Mouse (Mus musculus) forebrain, embryonic 11.5 days (tissue): ENCODE measurements at regions not wholly inside any gene's neighbourhood (a gene's known extent, or its start where the extent isn't known, plus 50 kb on each side); places are given as distances from the start of the nearest gene placed in this dataset.
A peak's percentile ranks its signal among the peaks of the same experiment; 100 is the strongest.

Source experiments
- ATAC-seq: fragments of 200-750 bp; cut with Nextera tagmentation; replicated peaks from 2 replicates; pipeline ENCODE4 v1.8.0; 2017; ENCODE audit warnings: moderate TSS enrichment; ENCODE audit not compliant: low FRiP score
- DNase-seq: peaks from one replicate; pipeline ENCODE4 v3.0.0-alpha.2; 2017; ENCODE audit warnings: low spot score
- H3K27ac ChIP-seq: fragments of 300-500 bp; sonication (generic); 2 replicates; pipeline ENCODE4 v1.5.1; 2014; ENCODE audit warnings: low read depth, low read length
- H3K27me3 ChIP-seq: fragments of 300-500 bp; sonication (generic); 2 replicates; pipeline ENCODE4 v1.6.1; 2014; ENCODE audit warnings: mild to moderate bottlenecking, low read length, mixed read lengths; ENCODE audit not compliant: control insufficient read depth, insufficient read depth
- H3K36me3 ChIP-seq: fragments of 300-500 bp; sonication (generic); 2 replicates; pipeline ENCODE4 v1.6.1; 2014; ENCODE audit warnings: mild to moderate bottlenecking, low read length, moderate library complexity, mixed read lengths; ENCODE audit not compliant: control insufficient read depth, insufficient read depth
- H3K4me1 ChIP-seq: fragments of 300-500 bp; sonication (generic); replicated peaks from 2 replicates; pipeline ENCODE4 v1.6.1; 2014; ENCODE audit warnings: low read length, mixed read lengths; ENCODE audit not compliant: control insufficient read depth, insufficient read depth
- H3K4me2 ChIP-seq: fragments of 300-500 bp; sonication (generic); 2 replicates; pipeline ENCODE4 v1.6.1; 2014; ENCODE audit warnings: low read depth, mild to moderate bottlenecking, low read length, moderate library complexity, mixed read lengths; ENCODE audit not compliant: severe bottlenecking
- H3K4me3 ChIP-seq: fragments of 300-500 bp; sonication (generic); 2 replicates; pipeline ENCODE4 v1.5.1; 2014; ENCODE audit warnings: low read depth, low read length
- H3K9ac ChIP-seq: fragments of 300-500 bp; sonication (generic); 2 replicates; pipeline ENCODE4 v1.6.1; 2014; ENCODE audit warnings: low read length
- H3K9me3 ChIP-seq: fragments of 300-500 bp; sonication (generic); 2 replicates; pipeline ENCODE4 v1.6.1; 2016; ENCODE audit warnings: low read length, mixed read lengths; ENCODE audit not compliant: control insufficient read depth
- WGBS: fragments of 180-500 bp; shearing (Covaris S2); extraction: QIAGEN DNeasy Blood & Tissue Kit; methylation state at CpG from one replicate; pipeline ENCODE4 v1.1.7; 2014; 5-methylcytosine and 5-hydroxymethylcytosine counted together

- H3K4me3 ChIP-seq = no peak overlapping the region
- no peak overlapping the region for H3K9ac ChIP-seq
- DNase-seq (no peak), ATAC-seq (no peak)
- no peak overlapping the region for H3K4me2 ChIP-seq
- H3K4me1 ChIP-seq = no peaks in the 10 kb centered on the region
- H3K9me3 ChIP-seq = no peaks in the 10 kb centered on the region
- no peak overlapping the region for H3K27ac ChIP-seq
- 81% methylated on average over 6 of the region's 6 CpGs for WGBS
- no peaks in the 10 kb centered on the region for H3K27me3 ChIP-seq
- no peaks in the 10 kb centered on the region for H3K36me3 ChIP-seq
Measured at GRCm38 (mm10) chr1:18583358-18584128, 318.6 kb upstream of the Defb41 start.

DNA sequence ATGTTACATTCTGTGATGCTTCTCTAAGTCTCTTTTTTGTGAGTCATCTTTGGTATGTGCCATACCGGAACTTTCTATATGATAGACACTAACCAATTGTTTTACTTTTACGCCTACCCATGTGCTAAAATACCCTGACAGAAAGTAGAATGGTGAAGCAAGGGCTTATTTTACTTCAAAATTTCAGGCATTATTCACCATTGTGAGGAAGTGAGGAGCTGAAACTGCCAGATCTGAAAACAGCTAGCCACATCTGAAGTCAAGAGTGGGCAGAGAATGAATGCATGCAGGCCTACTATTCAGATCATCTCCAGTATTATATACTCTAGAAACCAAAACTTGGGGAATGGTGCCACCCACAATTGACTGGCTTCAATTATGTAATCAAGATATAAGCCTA lies 313.7 kb upstream of the Defb41 start:
- Histone ChIP-seq H3K36me3 (no peaks in the 10 kb centered on the region), H3K9me3 (no peaks in the 10 kb centered on the region), H3K4me1 (no peaks in the 10 kb centered on the region), H3K27ac (no peak overlapping the region), H3K4me3 (no peak overlapping the region), H3K4me2 (no peak overlapping the region), H3K27me3 (no peaks in the 10 kb centered on the region), H3K9ac (no peak overlapping the region)
- DNase-seq (no peak), ATAC-seq (no peak)
- whole genome bisulfite sequencing = 94% methylated on average over 2 of the region's 2 CpGs

- no peak overlapping the region for H3K9ac ChIP-seq
- no peaks in the 10 kb centered on the region for H3K4me1 ChIP-seq
- no peak overlapping the region for H3K4me3 ChIP-seq
- ATAC-seq (no peak), DNase-seq (no peak)
- no peaks in the 10 kb centered on the region for H3K36me3 ChIP-seq
- H3K27ac ChIP-seq = no peak overlapping the region
- 23% methylated on average over 2 of the region's 2 CpGs for WGBS
- no peaks in the 10 kb centered on the region for H3K9me3 ChIP-seq
- no peak overlapping the region for H3K4me2 ChIP-seq
- no peaks in the 10 kb centered on the region for H3K27me3 ChIP-seq
Measured at GRCm38 (mm10) chr1:18567086-18567485, 302.1 kb upstream of the Defb41 start.

DNA sequence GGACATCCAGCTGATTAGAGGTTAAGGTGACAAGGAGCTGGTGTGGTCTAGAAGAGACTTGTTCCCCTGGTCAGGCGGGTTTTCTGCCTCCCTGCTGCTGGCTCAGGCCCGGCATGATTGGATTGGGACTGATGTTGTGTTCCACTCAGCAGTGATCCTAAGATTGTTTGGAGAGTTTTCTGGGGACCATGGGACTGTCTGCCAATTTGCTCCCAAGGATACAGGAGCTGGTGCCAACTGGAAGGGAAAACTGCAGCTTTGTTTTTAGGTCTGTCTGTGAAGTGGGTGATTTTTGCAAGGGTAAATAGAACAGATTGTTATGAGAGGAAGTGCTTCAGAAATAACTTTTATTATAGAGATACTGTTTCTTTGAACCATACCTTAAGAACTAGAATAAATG lies 286.3 kb upstream of the Defb41 start:
- Histone ChIP-seq H3K4me3 (no peak overlapping the region), H3K9me3 (no peaks in the 10 kb centered on the region)

DNA sequence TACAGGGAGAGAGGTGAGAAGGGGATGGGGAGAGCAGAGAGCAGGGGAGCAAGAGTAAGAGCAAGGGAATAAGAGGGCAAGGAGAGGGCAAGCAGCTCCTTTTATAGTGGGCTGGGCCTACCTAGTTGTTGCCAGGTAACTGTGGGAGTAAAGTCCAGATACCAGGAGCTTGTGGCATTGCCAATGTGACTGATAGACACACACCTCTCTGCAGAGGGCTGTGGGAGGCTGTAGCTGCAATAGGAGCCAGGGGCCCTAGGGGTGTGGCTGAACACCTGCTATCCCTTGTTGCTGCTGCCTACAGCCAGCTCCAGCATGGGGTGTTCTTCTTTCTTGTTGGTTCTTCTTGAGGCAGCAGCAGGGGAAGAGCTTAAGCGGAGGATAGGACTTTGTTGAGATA lies 266.8 kb upstream of the Defb41 start:
- no peak overlapping the region for H3K4me2 ChIP-seq
- H3K4me1 ChIP-seq = no peaks in the 10 kb centered on the region
- H3K27me3 ChIP-seq = no peaks in the 10 kb centered on the region
- H3K4me3 ChIP-seq = no peak overlapping the region
- DNase-seq (no peak), ATAC-seq (no peak)
- no peak overlapping the region for H3K27ac ChIP-seq
- no peaks in the 10 kb centered on the region for H3K36me3 ChIP-seq
- WGBS = 90% methylated on average over 1 of the region's 1 CpGs
- H3K9me3 ChIP-seq = no peaks in the 10 kb centered on the region
- no peak overlapping the region for H3K9ac ChIP-seq

More for the DNA sequence above, 286.3 kb upstream of the Defb41 start:
- H3K27me3 ChIP-seq = no peaks in the 10 kb centered on the region
- no peak overlapping the region for H3K4me2 ChIP-seq
- no peak for ATAC-seq
- peak; percentile 44 for DNase-seq
- 76% methylated on average over 2 of the region's 2 CpGs for WGBS
- H3K4me1 ChIP-seq = no peaks in the 10 kb centered on the region
- H3K27ac ChIP-seq = no peak overlapping the region
- H3K9ac ChIP-seq = no peak overlapping the region
- no peaks in the 10 kb centered on the region for H3K36me3 ChIP-seq

GRCm38 (mm10) chr1:18524485-18524884 lies 259.5 kb upstream of the Defb41 start:
- Histone ChIP-seq H3K4me3 (no peak overlapping the region), H3K27ac (no peak overlapping the region)
- WGBS = 81% methylated on average over 2 of the region's 2 CpGs

GRCm38 (mm10) chr1:18522902-18523301 lies 258.0 kb upstream of the Defb41 start:
- Histone ChIP-seq H3K4me2 (no peak overlapping the region), H3K4me3 (no peak overlapping the region), H3K27me3 (no peaks in the 10 kb centered on the region), H3K36me3 (no peaks in the 10 kb centered on the region), H3K27ac (no peak overlapping the region), H3K4me1 (no peaks in the 10 kb centered on the region), H3K9me3 (no peaks in the 10 kb centered on the region), H3K9ac (no peak overlapping the region)
- ATAC-seq = no peak
- no peak for DNase-seq
- 76% methylated on average over 2 of the region's 2 CpGs for WGBS

More at GRCm38 (mm10) chr1:18524485-18524884, 259.5 kb upstream of the Defb41 start:
- ATAC-seq (no peak), DNase-seq (no peak)
- Histone ChIP-seq H3K36me3 (no peaks in the 10 kb centered on the region), H3K27me3 (no peaks in the 10 kb centered on the region), H3K4me1 (no peaks in the 10 kb centered on the region), H3K9me3 (no peaks in the 10 kb centered on the region), H3K4me2 (no peak overlapping the region), H3K9ac (no peak overlapping the region)

GRCm38 (mm10) chr1:18512764-18513163 lies 247.8 kb upstream of the Defb41 start:
- no peak overlapping the region for H3K9ac ChIP-seq
- no peak overlapping the region for H3K4me2 ChIP-seq
- no peaks in the 10 kb centered on the region for H3K4me1 ChIP-seq
- WGBS = 70% methylated on average over 3 of the region's 3 CpGs
- no peaks in the 10 kb centered on the region for H3K36me3 ChIP-seq
- no peaks in the 10 kb centered on the region for H3K27me3 ChIP-seq
- H3K9me3 ChIP-seq = no peaks in the 10 kb centered on the region
- DNase-seq (no peak), ATAC-seq (no peak)
- no peak overlapping the region for H3K27ac ChIP-seq
- no peak overlapping the region for H3K4me3 ChIP-seq

- H3K9ac ChIP-seq = no peak overlapping the region
- H3K4me1 ChIP-seq = no peaks in the 10 kb centered on the region
- H3K4me3 ChIP-seq = no peak overlapping the region
- no peaks in the 10 kb centered on the region for H3K9me3 ChIP-seq
- H3K27me3 ChIP-seq = no peaks in the 10 kb centered on the region
- 85% methylated on average over 3 of the region's 3 CpGs for WGBS
- no peaks in the 10 kb centered on the region for H3K36me3 ChIP-seq
- DNase-seq (no peak), ATAC-seq (no peak)
- no peak overlapping the region for H3K4me2 ChIP-seq
- no peak overlapping the region for H3K27ac ChIP-seq
Measured at GRCm38 (mm10) chr1:18498556-18498955, 233.6 kb upstream of the Defb41 start.
